Mouse (Mus musculus) olfactory bulb, adult 2 months (tissue): ENCODE data around the gene Fkbpl.

Source experiments
- CTCF ChIP-seq: fragments of 200-500 bp; IDR thresholded peaks from 2 replicates; pipeline ENCODE4 v1.5.1; 2012; ENCODE audit warnings: low read depth, mild to moderate bottlenecking, low read length, moderate library complexity; ENCODE audit not compliant: insufficient read depth
- POLR2A ChIP-seq: fragments of 200-500 bp; IDR thresholded peaks from 2 replicates; pipeline ENCODE4 v1.6.1; 2012; ENCODE audit warnings: mild to moderate bottlenecking, low read depth, low read length, moderate library complexity; ENCODE audit not compliant: insufficient read depth

GRCm38 (mm10) chr17:34652546-34652945 is 8.0 kb downstream of the Fkbpl start:
- TF ChIP-seq POLR2A (no peak), CTCF (no peak)
